In the genomic region with DNA sequence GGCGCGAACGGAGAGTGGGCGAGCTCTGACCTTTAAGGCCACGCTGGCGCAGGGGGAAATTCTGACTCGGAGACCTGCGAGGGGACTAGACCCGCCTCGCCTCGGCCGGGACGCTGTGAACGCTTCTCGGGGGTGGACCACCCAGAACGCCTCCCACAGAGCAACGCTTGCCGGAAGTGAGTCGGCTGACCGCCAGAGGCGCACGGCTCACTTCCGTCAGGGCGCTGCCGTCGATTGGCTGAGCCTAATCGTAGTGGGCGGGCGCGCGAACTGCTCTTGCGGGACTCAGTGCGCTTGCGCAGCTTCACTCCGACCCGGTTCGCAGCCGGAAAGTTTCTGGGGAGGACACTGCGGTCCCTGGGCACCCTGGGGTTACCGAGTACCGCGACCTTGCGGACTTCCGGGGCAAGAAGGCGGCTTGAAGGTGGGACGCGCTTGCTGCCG, we compare ENCODE assay signal across 8 mouse cellular contexts. TPM values are rescaled to one million over a fixed set of nuclear protein-coding genes. Genes with fewer than 3 reads are reported as not detected.
DNase-seq lines count a peak whose midpoint lies in the region; ATAC-seq and TF ChIP-seq lines count a peak whose summit lies in the region.

A gene (minus strand): TSS at position 148 of the 444 bp plus-strand sequence.
A gene (plus strand): TSS at position 273 of the 444 bp plus-strand sequence.

- no peaks in the 10 kb centered on the region for H3K9me3 ChIP-seq in heart, embryonic 12.5 days (replicated peaks)
- H3K9me3 ChIP-seq in kidney, postnatal 0 days (replicated peaks; ENCODE audit: low read length): no peaks in the 10 kb centered on the region
- H3K9me3 ChIP-seq in liver, embryonic 11.5 days (ENCODE audit: control insufficient read depth, low read length): no peaks in the 10 kb centered on the region
- H3K9me3 ChIP-seq in stomach, embryonic 14.5 days (ENCODE audit: control insufficient read depth, low read depth, low read length): no peaks in the 10 kb centered on the region

- H3K4me2 ChIP-seq in heart, embryonic 12.5 days: peak within 1 kb of the TSS; percentile 67
- H3K4me2 ChIP-seq in kidney, postnatal 0 days (ENCODE audit: low read length): peak within 1 kb of the TSS; percentile 76
- H3K4me2 ChIP-seq in liver, embryonic 11.5 days: peak within 1 kb of the TSS; percentile 92
- peak within 1 kb of the TSS; percentile 56 for H3K4me2 ChIP-seq in stomach, embryonic 14.5 days (replicated peaks; ENCODE audit: low read depth, low read length)

- peak; percentile 77 for TF ChIP-seq CTCF in kidney, postnatal 0 days (IDR thresholded peaks at IDR 0.05; ENCODE audit: low read depth)

- WGBS in heart, embryonic 12.5 days: under 1% methylated on average over 48 of the region's 48 CpGs
- WGBS in kidney, postnatal 0 days: under 1% methylated on average over 48 of the region's 48 CpGs
- under 1% methylated on average over 48 of the region's 48 CpGs for WGBS in liver, embryonic 11.5 days
- under 1% methylated on average over 48 of the region's 48 CpGs for WGBS in stomach, embryonic 14.5 days

- peak within 1 kb of the TSS; percentile 77 for H3K9ac ChIP-seq in heart, embryonic 12.5 days
- peak within 1 kb of the TSS; percentile 70 for H3K9ac ChIP-seq in kidney, postnatal 0 days (ENCODE audit: low read depth, low read length)
- peak within 1 kb of the TSS; percentile 86 for H3K9ac ChIP-seq in liver, embryonic 11.5 days (ENCODE audit: low read depth, low read length)
- H3K9ac ChIP-seq in stomach, embryonic 14.5 days (replicated peaks; ENCODE audit: low read depth, low read length): peak within 1 kb of the TSS; percentile 73

- no peaks in the 10 kb centered on the region for H3K36me3 ChIP-seq in heart, embryonic 12.5 days
- no peaks in the 10 kb centered on the region for H3K36me3 ChIP-seq in kidney, postnatal 0 days (ENCODE audit: insufficient read depth, low read length)
- no peaks in the 10 kb centered on the region for H3K36me3 ChIP-seq in liver, embryonic 11.5 days (ENCODE audit: control insufficient read depth, insufficient read depth, low read length)
- no peaks in the 10 kb centered on the region for H3K36me3 ChIP-seq in stomach, embryonic 14.5 days (ENCODE audit: control insufficient read depth, insufficient read depth, low read length)

- H3K4me3 ChIP-seq in heart, embryonic 12.5 days: peak within 1 kb of the TSS; percentile 60
- peak within 1 kb of the TSS; percentile 62 for H3K4me3 ChIP-seq in kidney, postnatal 0 days (replicated peaks; ENCODE audit: low read depth, low read length)
- H3K4me3 ChIP-seq in liver, embryonic 11.5 days (ENCODE audit: low read depth, low read length): peak within 1 kb of the TSS; percentile 68
- H3K4me3 ChIP-seq in stomach, embryonic 14.5 days (ENCODE audit: low read depth, low read length): peak within 1 kb of the TSS; percentile 66

- peak within 1 kb of the TSS; percentile 83 for H3K27ac ChIP-seq in heart, embryonic 12.5 days (ENCODE audit: poor library complexity, severe bottlenecking)
- peak within 1 kb of the TSS; percentile 83 for H3K27ac ChIP-seq in kidney, postnatal 0 days
- peak within 1 kb of the TSS; percentile 69 for H3K27ac ChIP-seq in liver, embryonic 11.5 days (ENCODE audit: low read depth, low read length)
- peak within 1 kb of the TSS; percentile 85 for H3K27ac ChIP-seq in stomach, embryonic 14.5 days (ENCODE audit: low read length)

- DNase-seq in B cell, adult 2 months: peak; percentile 92
- DNase-seq in brain, adult 2 months (ENCODE audit: low read depth, low spot score): peak; percentile 99
- DNase-seq in kidney, postnatal 0 days (ENCODE audit: low spot score): peak; percentile 98
- peak; percentile 92 for DNase-seq in liver, embryonic 11.5 days (ENCODE audit: low spot score)
- peak; percentile 97 for DNase-seq in naive thymus-derived CD4-positive, alpha-beta T cell, adult 2 months (ENCODE audit: low read depth)

- peak; percentile 91 for ATAC-seq in erythroblast, adult 5-6 weeks (replicated peaks; ENCODE audit: low FRiP score, poor library complexity, severe bottlenecking)
- ATAC-seq in heart, embryonic 12.5 days (ENCODE audit: insufficient number of reproducible peaks, low FRiP score): peak; percentile 89
- ATAC-seq in kidney, postnatal 0 days (replicated peaks; ENCODE audit: low FRiP score, low read depth): peak; percentile 83
- ATAC-seq in liver, embryonic 11.5 days (replicated peaks; ENCODE audit: low FRiP score): peak; percentile 86
- ATAC-seq in stomach, embryonic 14.5 days (ENCODE audit: insufficient number of reproducible peaks, insufficient read depth, low FRiP score, low read depth): peak; percentile 86

- H3K27me3 ChIP-seq in heart, embryonic 12.5 days (replicated peaks): no peaks in the 10 kb centered on the region
- H3K27me3 ChIP-seq in kidney, postnatal 0 days (ENCODE audit: insufficient read depth, low read length): no peaks in the 10 kb centered on the region
- H3K27me3 ChIP-seq in liver, embryonic 11.5 days (replicated peaks; ENCODE audit: control insufficient read depth, insufficient read depth, low read length): no peaks in the 10 kb centered on the region
- H3K27me3 ChIP-seq in stomach, embryonic 14.5 days (ENCODE audit: control insufficient read depth, insufficient read depth, low read length): no peaks in the 10 kb centered on the region

- H3K4me1 ChIP-seq in heart, embryonic 12.5 days (replicated peaks): peaks cover 19% of the 10 kb centered on the region
- peaks cover 12% of the 10 kb centered on the region; the same call in 1 of the 2 replicates for H3K4me1 ChIP-seq in kidney, postnatal 0 days (replicated peaks; ENCODE audit: insufficient read depth, low read length)
- H3K4me1 ChIP-seq in liver, embryonic 11.5 days (replicated peaks; ENCODE audit: control insufficient read depth, insufficient read depth, low read length): peaks cover 16% of the 10 kb centered on the region
- peaks cover 17% of the 10 kb centered on the region; the same call in 1 of the 2 replicates for H3K4me1 ChIP-seq in stomach, embryonic 14.5 days (ENCODE audit: control insufficient read depth, insufficient read depth, low read length)

RNA-seq across cellular contexts. Expression of the first gene that starts in this region (rescaled TPM):
- total RNA-seq in erythroblast, adult 5-6 weeks (2015; ENCODE audit: low replicate concordance): 34.5 and 54.8 TPM in 2 replicates
- 63.8 and 70.5 TPM in 2 replicates for total RNA-seq in erythroblast, adult 5-6 weeks (2017; ENCODE audit: low replicate concordance)
- polyA plus RNA-seq in heart, embryonic 12.5 days (2016; fragmentation: Nextera tagmentation; extraction: Ambion mirVana): 306 and 308 TPM in 2 replicates
- polyA plus RNA-seq in kidney, postnatal 0 days (2015; fragmentation: Nextera tagmentation; extraction: Ambion mirVana): 419 and 424 TPM in 2 replicates
- 526 and 535 TPM in 2 replicates for polyA plus RNA-seq in liver, embryonic 11.5 days (2014; fragmentation: Nextera tagmentation; extraction: Ambion mirVana)
- polyA plus RNA-seq in stomach, embryonic 14.5 days (2014; fragmentation: Nextera tagmentation; extraction: Ambion mirVana): 439 and 440 TPM in 2 replicates

RNA-seq across cellular contexts. Expression of the second gene that starts in this region (rescaled TPM):
- not detected in 2 replicates for total RNA-seq in erythroblast, adult 5-6 weeks (2015; ENCODE audit: low replicate concordance)
- total RNA-seq in erythroblast, adult 5-6 weeks (2017; ENCODE audit: low replicate concordance): not detected in 2 replicates
- 0.28 and 0.37 TPM in 2 replicates for polyA plus RNA-seq in heart, embryonic 12.5 days (2016; fragmentation: Nextera tagmentation; extraction: Ambion mirVana)
- 0.13 TPM in 2 replicates for polyA plus RNA-seq in kidney, postnatal 0 days (2015; fragmentation: Nextera tagmentation; extraction: Ambion mirVana)
- polyA plus RNA-seq in liver, embryonic 11.5 days (2014; fragmentation: Nextera tagmentation; extraction: Ambion mirVana): 0.21 and 0.26 TPM in 2 replicates
- polyA plus RNA-seq in stomach, embryonic 14.5 days (2014; fragmentation: Nextera tagmentation; extraction: Ambion mirVana): 0.80 and 0.97 TPM in 2 replicates

Comparison
In these comparisons a context has a peak if more than half of its experiments do, and no peak if none do; other contexts are left out.
1. Peak in every context shown above with its lines: DNase-seq, ATAC-seq, H3K4me3 ChIP-seq and H3K27ac ChIP-seq.